Mouse (Mus musculus) 3134 (cell line): ENCODE data around the gene Bbs9.

Source experiments
- DNase-seq: peaks from one replicate; pipeline ENCODE4 v3.0.0-alpha.2; 2011; ENCODE audit warnings: low spot score; ENCODE audit not compliant: insufficient read length; ENCODE audit errors: extremely low read depth

Bbs9 gene

GRCm38 (mm10) chr9:22732646-22733045, 257.1 kb downstream of the Bbs9 start:
- DNase-seq: no peak

- no peak for DNase-seq
These were observed 259.4 kb downstream of the Bbs9 start for GRCm38 (mm10) chr9:22734954-22735353.

GRCm38 (mm10) chr9:22735385-22735784, 259.9 kb downstream of the Bbs9 start:
- DNase-seq: no peak

GRCm38 (mm10) chr9:22737893-22738292, 262.4 kb downstream of the Bbs9 start:
- DNase-seq: no peak

- DNase-seq: no peak
These were observed 263.3 kb downstream of the Bbs9 start for GRCm38 (mm10) chr9:22738861-22739260.

DNA sequence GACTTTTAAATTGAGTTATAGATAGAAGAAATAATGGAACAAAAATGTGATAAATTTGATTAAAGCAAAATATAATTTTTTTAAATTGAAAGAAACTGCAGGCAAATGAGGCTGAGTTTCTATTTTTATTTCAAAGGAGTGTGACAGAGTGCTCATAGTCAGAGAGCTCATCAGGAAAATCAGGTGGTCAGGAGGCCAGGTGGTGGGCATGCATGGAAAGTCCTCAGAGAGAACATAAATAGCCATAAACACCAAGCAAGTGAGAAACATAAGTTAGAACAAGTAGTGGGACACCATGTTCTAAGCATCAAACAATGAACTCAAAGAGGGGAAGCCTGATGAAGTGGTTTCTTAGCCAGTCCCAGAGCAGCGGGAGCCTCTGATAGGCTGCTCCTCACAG, 266.5 kb downstream of the Bbs9 start:
- no peak for DNase-seq

- no peak for DNase-seq
These were observed 273.1 kb downstream of the Bbs9 start for GRCm38 (mm10) chr9:22748617-22749016.

DNA sequence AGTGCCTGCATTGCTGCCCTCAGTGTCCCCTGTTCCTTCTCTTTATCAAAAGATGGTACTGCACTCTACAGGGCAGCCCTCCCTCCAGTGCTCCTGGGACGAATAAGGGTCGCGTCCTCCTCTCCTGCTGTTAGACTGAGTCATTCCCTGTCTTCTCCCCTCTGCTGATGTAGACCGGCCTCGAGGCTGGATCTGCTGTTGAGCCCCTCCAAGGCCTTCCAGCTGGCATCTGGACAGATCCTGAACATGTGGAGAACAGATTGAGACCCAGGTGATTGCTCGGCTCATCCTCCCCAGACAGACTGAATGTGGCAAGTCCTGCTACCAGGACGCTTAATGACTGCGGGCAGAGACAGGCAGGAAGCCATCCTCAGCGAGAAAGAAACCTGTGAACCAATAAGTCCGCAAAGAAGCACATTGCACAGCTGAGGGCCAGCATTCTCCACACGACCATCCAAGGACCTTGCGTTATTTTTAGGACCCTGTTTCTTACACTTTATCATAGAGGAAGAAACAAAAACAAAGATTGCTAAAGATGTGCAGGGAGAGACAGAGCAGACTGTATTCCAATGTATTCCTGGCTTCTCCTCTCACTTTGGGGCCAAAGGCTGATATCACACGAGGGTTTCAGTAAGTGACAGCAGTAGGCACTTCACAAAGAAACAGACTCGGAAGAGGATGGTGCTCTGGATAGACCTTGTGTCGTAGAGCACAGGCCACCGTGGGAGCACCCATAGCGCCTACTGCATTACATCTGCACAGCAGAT, 275.4 kb downstream of the Bbs9 start:
- DNase-seq: no peak

GRCm38 (mm10) chr9:22751546-22751929, 276.0 kb downstream of the Bbs9 start:
- no peak for DNase-seq

- DNase-seq: no peak
These were observed 278.7 kb downstream of the Bbs9 start for GRCm38 (mm10) chr9:22754081-22754672.

- DNase-seq: no peak
These were observed 283.0 kb downstream of the Bbs9 start for GRCm38 (mm10) chr9:22758487-22758886.

DNA sequence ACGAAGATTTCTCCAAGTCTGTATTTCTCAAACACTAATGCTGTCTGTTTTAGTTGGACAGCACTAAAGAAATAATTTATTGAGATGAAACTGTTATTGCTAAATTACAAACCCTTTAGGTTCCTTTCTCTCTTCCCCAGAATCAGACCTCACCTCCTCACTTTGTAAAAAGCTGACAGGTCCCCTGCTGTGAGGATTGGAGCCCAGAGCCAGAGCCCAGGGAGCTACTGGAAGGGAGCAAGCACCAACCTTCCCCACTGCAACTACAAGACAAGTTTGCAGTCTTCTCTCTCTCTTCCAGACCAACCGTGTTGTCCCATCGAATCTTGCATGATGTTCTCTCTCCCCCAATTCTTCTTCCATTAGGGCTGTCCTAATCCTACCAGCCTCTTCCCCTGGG, 283.7 kb downstream of the Bbs9 start:
- DNase-seq: no peak

DNA sequence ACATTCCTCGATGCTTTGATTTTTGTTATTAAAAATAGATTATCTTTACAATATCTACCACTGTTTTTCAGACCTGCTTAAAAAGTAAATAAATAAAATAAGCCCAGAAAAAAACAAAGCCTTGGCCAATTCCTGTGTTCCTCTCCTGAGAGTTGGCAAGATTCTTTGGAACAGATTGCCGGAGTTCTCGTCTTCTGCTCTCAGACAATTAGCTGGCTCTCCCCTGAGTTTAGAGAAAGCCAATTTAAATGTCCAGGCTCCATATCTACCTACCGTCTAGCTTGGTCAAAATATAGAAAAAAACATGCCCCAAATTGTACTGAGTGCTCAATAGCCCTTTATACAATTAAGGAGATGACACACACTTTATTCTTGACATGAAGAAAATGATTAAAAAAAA, 284.9 kb downstream of the Bbs9 start:
- DNase-seq: no peak

- no peak for DNase-seq
These were observed 286.0 kb downstream of the Bbs9 start for GRCm38 (mm10) chr9:22761487-22761886.

DNA sequence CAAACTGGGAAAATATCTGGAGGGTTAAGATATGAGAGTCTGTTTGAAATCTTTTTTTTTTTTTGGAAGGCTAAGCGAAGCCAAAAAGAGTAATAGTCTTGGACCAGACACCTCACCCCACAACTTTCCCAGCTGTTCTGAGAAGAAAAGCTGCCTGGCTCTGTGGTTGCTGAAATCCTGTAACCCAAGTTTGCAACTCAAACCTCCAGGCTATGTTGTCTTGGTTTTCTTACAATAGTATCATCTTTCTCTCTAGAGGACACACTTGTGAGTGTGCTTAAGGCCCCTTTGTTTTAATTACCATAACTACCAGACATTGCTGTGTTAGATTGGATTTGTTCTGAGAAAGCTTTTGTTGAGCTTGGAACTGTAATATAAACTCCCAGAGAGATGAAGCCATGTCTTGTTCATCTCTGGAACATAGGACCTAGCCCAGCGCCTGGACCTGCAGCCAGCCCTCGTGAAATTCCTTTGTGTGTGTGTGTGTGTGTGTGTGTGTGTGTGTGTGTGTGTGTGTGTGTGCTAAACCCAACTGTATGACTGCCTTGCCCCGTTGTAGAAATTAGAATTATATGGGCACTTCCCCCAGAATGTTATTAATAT, 290.2 kb downstream of the Bbs9 start:
- DNase-seq: no peak

DNA sequence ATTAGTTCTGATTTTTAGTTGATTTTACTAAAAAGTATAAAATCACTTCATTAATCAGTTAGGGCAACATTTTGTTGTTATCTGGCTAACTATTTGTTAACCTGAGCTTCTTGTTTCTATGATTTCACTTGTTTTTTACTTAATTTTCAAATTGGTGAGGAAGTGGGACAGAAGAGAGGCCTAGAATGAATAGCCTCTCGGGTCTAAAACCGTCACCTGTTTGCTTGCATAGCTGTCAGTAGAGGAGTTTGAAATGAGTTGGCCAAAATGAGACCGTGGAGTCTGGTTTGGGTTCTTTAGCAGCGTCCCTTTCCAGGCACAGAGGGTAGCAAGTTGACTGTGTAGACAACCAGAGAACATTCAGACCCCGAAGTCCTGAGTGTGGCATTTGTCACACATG, 291.6 kb downstream of the Bbs9 start:
- DNase-seq: no peak

- no peak for DNase-seq
These were observed 292.3 kb downstream of the Bbs9 start for GRCm38 (mm10) chr9:22767860-22768259.

DNA sequence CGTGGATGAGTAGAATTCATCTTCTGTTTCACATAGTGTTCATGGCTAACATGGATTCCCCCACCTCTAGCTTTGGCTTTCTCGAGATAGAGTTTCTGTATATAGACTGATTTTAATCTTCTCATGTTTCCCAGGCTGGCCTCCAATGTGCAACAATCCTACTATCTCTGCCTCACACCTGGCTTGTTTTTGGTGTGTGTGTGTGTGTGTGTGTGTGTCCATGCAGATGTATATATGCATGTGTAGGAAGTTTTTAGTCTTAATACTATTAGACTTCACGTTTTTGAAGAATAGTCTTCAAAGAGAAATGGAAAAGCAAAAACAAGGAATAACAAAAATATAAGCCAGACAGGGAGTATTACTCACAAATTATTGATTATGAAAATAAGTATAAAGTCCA, 296.3 kb downstream of the Bbs9 start:
- DNase-seq: no peak

DNA sequence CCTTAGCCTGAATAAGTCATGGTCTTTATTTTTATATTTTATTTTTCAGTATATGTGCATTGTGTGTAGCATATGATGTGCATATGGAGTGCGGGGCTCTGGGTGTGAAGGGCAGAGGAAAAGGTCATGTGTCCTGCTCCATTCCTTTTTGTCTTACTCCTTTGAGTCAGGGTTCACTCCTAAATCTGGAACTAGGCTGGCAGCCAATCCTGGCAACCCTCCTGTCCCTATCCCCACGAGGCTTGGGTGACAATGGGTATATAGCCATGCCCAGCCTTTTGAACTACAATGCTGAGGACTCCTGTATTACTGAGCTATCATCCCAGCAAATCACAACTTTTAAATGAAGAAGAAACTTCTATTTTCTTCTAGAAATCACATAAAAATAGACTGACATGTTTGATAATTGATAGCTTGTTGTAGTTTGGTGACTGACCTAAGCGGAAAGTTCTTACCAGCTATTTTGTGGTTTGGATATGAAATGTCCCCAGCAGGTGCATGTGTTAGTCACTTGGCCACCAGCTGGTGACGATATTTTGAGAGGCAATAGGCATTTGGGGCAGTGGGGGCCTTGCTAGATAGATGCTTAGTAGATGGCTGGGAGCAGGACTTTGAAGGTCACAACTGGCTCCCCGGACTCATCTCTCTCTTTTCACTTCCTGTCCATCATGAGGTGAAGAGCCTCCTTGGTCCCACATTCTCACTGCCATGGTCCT, 300.9 kb downstream of the Bbs9 start:
- DNase-seq: no peak

- DNase-seq: no peak
These were observed 301.9 kb downstream of the Bbs9 start for GRCm38 (mm10) chr9:22777425-22777824.

DNA sequence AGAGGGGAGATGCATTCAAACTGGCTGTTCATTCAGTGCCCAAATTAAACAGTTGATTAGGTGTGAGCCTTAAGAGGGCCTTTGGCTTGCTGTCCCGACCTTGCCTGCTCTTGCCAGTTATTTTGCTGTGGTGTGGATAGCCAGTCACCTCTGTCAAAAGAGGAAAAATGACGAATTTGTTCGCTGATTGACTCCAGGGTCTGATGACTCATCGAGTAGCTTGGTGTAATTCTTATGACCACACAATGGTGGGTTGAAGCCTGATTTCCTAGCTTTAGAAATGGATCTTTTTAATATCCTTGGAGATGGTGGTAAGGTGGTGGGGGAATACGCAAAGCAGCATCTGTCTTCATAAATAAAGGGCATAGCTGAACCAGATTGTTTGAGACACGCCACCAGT, 304.1 kb downstream of the Bbs9 start:
- peak; percentile 38 for DNase-seq

GRCm38 (mm10) chr9:22786006-22786405, 310.5 kb downstream of the Bbs9 start:
- DNase-seq: no peak
